Mouse (Mus musculus) testis, postnatal 14 days (tissue): ENCODE measurements at regions not wholly inside any gene's neighbourhood (a gene's known extent, or its start where the extent isn't known, plus 50 kb on each side); places are given as distances from the start of the nearest gene placed in this dataset.
"Not testable (repeated sequence)": the region's sequence is repeated elsewhere in the genome, so short reads cannot be mapped to it uniquely, and the experiment has no call there.

ENCODE experiments used
- DNase-seq: peaks from one replicate; pipeline ENCODE4 v3.0.0; 2021; ENCODE audit warnings: low spot score

DNA sequence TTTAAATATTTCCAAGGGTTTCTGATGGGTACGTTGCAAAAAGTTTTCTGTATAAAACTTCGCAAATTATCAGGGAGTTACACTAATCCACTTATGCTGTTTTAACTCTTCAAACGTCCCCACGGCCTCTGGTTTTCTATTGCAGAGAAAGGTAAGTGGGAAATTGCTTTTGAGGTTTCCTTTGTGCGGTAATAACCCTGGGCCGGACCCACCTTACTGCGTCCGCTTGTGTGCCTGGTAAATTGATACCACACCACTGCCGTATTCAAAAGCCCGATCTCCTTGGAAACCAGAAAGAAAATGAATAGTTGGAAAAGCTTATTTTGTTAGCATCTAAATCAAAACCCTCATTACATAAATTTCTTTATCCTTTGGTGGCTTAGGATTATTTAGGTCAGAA, 167.0 kb upstream of the Kit start:
- no peak for DNase-seq

DNA sequence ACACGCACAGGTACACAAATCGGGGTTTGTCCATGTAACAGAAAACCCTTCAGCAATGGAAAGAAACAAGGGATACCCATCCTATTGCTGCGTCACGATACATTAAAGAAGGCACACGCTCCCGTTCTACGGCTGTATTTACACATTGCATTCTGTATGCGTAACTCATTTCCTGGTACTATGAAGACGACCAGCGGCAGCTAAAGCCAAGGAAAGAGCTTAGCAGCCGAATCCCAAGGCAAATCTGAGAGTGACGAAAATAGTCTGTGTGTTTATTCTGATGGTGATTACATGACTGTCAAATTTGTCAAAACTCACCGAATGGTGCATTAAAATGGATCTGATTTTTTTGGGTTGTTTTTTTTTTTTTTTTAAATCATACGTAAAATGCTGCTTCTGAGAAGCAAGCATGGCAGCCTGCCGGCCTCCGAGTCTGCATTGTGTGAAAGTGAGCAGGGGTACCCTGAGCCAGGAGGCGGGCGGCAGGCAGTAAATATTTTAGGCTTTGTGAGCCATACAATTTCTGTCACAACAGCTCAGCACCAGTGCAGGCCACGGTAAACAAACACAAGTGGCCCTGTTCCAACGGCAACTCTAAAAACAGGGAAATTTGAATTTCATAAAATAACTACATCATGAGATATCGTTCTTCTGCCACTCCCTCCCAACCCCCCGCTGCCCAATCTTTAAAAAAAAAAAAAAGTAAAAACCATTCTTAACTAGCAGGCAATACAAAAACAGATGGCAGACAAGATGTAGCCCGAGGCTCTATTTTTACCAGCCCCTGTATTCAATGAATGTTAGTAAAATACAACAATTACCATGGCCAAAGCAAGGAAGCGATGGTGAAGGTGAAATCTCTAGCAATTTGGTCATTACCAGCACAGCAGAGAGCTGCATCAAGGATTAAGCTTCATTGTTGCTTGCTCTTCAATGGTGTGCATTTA, 164.2 kb upstream of the Kit start:
- no peak for DNase-seq

DNA sequence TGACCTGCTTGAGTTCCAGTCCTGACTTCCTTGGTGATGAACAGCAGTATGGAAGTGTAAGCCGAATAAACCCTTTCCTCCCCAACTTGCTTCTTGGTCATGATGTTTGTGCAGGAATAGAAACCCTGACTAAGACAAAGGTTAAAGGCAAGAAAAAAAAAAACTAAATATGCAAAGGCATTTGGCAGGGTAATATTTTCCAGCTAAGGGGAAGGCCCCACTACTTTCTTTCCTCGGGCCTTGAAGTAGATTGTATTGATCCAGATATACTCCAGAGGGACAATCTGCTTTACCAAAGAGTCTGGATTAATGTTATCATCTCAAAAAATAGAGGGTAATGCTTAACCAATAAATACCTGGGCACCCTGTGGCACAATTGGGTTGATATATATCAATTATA, 155.4 kb upstream of the Kit start:
- DNase-seq: not testable (repeated sequence)

DNA sequence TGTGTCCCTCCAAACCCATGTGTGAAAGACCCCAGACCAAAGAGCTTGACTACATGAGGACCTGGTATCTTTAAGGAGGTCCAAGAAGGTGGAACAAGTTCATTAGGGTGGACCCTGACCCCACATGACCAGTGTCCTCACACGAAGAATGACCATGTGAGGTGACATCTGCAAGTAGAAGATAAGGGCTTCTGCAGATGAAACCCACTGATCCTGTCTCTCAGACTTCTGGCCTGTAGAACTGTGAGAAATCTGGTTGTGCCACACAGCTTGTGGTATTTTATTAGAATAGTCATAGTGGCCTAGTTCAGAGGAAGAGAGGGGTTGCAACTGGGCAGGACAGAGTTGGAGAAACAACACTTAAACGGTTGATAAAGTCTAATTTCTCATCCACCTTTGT, 141.8 kb upstream of the Kit start:
- DNase-seq: no peak

DNA sequence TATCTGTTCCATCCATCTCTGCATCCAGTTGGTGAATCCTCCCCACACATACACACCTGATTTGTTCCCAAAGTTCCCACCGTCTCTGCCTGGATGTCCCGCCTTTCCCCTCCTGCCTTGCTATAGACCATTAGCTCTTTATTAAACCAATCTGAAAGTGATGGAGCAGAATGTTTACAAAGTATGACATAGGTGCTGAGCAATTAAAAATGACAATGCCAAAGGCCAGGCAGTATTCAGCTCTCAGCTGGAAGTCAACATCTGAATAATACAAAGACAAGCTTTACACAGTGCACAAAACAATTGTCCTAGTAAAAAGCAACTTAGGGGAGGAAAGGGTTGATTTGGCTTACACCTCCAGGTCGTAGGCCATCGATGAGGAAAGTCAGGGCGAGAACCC, 136.8 kb upstream of the Kit start:
- no peak for DNase-seq

DNA sequence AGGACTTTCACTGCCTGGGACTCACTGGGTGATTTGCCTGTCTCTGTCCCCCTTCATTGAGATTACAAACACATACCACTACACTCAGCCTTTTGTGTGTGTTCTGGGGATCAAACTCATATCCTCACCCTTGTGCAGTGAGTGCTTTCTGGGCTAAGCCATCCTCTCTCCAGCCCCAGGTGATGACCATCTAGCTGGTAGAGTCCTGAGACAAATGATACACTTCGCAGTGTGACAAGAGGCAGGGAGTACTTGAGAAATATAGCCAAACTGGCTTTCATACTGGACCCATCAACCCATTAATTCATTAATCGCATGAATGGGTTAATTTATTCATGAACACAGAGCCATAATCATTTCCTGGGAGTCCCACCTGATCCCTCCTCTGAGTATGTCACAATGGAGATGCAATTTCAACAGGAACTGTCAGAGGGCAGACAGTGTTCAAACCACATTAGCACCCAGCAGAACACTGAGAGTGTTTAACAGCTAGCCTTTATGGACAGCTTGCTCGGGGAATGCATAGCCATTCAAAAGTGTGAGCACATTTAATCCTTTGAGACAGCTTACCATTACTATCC, 130.6 kb upstream of the Kit start:
- no peak for DNase-seq

DNA sequence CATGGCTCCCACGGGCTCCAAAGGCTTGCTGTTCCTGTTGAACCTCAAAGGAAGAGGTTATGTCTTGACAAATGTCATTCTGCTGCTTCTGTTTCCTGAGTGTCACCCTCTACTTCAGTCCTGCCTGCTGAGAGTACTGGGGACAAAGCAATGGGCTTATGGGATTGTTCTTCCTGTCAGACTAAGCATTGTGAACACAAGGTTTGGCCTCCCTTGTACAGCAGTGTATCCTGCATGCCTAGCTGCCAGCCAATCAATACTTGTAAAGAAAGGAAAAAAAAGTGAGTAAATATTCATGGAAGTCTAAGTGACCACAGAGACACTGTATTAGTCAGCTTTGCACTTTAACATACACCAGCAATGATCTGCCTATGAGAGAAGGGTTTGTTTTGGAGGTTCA, 128.3 kb upstream of the Kit start:
- DNase-seq: no peak

DNA sequence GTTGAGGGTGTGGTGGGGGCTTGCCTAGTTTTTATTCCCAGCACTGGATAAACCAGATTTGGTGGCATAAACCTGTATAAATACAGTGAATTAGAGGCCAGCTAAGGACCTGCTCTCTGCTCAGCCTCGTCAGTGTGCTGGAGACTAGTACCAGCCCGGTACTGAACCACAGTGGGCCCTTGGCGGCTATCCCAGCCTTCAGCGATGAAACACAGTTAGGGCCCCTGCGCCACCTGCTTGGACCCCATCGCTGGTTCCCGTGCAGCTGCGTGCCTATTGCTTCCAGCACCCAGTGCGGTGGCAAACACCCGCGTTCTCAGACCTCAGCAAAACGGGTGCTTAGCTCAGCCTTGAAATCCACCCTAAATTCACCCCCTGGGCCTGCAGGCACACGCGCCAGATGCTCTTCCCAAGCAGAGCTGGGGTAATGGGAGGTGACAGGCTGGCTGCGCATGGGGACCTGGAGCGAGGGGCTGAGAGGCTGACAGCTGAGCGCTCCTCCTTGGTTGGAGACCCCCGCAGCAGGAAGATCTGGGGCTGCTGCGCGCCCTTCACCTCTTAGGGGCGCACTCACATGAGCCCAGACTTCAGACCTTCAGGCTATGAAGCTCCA, 124.7 kb upstream of the Kit start:
- DNase-seq: no peak

DNA sequence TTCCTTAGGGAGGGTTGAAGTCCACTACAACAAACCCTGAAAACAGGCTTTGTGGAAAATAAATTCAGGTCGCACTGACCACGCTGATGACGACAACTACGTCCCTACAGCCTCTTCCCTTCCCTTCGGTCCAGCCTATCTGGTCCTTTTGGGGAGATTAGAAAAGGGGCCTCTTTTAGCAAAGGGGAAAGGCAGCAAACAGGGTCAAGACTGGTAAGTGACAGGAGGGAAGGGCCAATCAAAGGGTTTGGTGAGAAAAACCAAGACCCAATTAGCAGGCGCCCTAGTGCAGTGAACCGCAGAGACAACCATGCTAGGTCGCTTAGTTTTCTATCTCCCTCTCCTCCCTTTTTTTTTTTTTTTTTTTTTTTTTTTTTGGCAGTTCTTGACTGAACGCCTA, 124.2 kb upstream of the Kit start:
- no peak for DNase-seq

DNA sequence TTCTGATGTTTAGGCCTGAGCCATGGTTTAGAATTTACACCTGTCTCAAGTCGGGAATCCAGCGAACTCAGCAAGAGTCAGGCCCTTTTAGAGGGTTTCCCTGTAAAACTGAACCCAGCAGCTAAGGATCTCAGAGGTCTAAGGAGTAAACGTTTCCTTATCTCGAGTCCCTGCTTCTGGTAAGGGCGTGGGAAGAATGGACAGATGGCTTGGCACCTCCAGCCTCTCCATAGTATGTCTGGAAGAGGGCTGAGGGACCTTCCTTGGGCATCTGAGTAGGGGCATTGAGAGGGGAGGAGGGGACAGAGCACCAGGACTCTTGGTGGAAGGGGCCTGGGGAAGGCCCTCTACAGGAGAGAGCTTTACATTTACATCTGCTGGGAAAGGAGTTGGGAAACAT, 123.6 kb upstream of the Kit start:
- no peak for DNase-seq

DNA sequence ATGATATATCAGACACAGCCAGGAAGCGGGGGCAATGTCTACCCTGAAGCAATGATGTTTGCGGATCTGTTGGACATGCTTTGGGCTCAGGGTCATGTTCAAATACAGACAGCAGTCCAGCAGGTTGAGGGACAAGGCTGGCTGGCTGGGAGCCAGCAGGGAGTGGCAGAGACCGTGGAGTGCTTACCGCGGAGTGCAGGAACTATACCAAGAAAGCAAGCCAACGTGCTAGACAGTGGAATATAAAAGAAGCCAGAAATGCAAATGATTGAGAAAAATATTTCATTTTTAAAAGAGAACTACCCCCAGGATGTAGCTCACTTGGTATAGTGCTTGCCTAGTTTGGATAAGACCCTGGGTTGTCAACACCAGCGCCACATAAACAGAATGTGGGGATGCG, 123.0 kb upstream of the Kit start:
- no peak for DNase-seq

DNA sequence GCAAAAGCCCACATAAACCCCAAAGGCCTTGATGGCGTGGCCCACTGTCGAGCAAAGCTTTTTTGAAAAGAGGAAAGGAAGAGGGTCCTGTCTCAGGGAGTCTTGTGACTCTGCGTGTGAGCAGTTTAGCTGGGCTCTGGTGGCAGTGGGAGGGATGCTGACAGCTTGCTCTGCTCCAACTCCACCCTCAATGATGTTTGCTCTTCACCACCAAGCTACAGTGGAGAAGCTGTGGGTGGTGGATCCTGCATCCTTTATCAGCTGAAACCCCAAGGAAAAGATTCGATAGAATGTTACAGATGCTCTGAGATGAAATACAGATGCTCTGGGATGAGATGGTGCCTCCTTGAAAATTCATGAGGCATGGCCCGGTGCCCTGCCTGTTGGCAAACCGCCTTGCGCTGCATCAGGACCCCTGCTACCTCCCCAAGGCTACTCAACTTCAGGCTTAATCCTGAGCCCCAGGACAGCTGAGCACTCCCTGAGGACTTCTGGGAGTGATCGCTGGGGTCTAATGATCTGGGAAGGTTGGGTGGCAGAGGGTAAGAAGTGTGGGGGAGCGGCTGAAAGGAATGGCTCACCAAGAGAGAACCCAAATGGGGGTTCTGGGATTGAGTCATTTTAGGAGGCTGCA, 120.8 kb upstream of the Kit start:
- no peak for DNase-seq

DNA sequence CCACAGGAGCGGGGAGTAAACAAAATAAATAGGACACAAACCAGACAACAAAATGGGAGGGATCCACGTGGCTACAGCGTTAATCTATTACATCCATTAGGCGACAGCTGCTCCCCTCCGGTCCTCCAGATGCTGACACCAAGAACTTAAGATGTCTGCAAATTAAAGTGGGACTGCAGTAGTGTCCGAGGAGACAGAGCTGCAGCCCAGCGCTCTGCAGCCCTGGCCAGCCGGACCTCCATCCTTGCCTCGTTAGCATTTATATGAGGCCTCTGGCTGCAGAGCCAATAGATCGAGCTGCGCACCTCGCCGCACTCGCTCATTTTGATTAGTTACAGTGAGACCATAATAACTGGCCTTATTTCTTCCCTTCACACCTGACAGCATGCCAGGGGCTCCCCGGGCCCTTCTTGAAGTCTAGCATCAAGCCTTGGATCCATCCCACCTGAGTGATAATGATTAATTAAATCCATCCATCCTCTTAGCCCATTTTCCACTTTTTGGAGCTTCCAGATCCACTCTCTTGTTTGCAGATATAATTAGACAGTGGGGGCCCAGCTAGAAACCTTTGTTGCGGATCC, 119.7 kb upstream of the Kit start:
- DNase-seq: no peak

DNA sequence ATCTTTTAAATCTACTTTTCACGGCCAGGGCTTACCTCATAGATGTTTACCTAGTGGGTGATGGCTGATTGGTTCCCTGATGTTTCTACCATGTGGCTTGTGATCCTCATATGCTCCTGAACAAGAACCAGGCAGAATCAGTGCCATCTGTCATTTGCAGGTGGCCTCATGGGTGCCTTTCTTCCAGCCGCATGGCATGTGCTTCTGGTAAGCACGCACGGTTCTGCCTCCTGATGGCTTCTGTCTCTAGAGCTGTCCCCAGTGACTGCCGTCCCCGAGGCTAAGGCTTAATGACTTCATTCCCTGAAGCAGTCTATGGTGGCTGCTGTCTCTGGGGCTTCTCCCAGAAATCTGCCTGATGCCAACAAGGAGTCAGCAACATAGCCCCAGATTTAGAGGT, 117.3 kb upstream of the Kit start:
- no peak for DNase-seq

DNA sequence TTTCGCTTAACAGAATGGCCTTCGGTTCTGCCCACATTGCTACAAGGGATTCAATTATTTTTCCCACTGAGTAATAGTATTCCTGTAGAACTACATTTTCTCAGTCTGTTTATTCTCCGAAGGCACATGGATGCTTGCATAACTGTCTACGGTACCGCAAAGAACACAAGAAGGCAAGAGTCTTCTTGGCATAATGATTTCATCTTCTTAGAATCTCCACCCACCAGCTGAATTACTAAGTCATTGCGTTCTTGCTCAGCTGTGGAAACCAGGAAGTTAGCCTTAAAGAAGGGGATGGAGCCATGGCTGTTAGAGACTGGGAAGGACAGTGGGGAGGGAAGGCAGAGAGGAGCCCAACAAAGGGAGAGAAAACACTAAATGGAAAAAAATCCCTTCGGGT, 116.4 kb upstream of the Kit start:
- DNase-seq: no peak

DNA sequence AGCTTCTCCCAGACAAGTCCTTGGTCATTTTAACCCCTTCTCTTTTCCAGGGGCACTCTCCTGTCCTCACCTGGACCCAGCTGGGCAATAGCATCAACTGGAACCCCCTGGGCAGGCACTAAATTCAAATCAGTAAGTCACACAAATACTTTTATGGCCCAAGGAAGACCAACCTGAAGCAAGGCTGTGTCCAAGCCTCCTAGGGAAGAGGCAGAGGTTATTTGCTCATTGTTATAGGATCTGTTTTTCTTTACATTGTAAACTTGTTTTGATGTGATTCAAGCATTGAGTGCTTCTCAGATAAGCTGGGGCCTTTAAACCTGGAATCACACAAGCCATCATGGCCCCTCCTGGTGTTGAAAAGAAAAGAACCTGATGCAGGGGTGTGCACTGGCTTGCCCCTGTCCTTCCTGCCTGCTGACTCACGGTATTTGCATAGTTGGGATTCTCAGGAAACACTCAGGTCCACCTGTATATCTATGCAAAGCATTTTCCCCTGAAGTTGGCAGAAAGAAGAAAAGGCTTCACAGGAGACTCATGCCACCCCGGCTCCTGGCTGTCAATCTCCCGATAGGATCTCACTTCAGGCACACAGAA, 114.9 kb upstream of the Kit start:
- no peak for DNase-seq

DNA sequence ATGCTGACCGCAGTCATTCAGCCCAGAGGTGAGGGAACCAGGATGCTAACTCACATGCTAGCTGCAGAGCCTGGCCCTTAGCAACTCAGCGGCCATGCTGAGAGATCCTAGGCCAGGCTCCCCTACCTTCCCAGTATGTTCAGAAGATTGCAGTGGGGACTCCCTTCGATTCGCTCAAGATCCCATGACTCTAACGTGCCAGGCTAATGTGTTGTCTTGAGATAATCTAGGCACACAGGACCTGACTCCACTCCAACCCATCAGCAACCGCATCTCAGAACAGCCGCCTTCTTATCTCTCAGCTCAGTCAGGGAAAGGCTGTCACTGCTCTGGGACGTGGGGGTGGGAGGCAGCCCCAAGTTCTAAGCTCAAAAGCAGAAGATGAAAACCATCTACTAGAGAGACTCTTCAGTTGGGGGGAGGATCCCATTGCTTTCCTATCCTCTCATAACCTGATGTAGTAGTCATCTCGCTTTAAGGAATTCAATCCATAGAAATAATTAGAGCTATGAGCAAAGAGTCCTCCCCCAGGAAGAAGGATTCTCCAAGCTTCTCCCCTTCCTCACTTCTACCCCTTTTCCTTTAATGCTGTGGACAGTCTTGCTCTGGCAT, 114.2 kb upstream of the Kit start:
- DNase-seq: no peak

DNA sequence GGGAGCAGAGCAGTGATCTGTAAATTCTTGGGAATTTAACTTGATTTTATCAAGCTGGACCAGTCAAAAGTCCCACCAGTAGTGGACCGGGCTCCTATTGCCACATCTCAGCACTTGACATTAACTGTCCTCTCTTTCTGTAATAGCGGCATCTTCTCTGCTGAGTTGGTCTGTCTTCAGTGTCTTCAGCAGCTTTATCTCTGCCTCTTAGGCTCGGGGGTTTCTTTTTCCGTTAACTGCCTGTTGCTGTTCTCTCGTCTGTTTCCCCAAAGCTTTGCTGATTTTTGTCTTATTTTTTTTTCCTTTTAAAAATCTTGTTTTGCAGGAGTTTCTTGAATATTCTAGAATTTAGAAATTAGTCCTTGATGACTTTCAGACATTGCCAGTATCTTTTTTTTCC, 113.3 kb upstream of the Kit start:
- DNase-seq: no peak

DNA sequence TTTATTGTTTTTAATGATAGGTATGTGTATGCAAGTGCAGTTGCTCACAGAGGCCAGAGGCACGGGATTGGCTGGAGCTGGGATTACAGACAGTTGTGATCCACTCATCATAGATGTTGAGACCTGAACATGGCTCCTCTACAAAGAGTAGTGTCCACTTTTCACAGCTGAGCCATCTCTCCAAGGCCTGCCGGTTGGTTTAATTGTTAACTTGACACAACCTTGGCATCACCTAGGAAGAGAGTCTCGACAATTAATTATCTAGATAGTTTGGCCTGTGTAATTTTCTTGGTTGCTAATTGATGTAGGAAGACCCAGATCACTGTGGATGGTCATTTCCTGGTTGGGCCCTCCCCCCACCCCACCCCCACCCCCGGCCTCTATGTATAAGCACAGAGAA, 111.1 kb upstream of the Kit start:
- no peak for DNase-seq

DNA sequence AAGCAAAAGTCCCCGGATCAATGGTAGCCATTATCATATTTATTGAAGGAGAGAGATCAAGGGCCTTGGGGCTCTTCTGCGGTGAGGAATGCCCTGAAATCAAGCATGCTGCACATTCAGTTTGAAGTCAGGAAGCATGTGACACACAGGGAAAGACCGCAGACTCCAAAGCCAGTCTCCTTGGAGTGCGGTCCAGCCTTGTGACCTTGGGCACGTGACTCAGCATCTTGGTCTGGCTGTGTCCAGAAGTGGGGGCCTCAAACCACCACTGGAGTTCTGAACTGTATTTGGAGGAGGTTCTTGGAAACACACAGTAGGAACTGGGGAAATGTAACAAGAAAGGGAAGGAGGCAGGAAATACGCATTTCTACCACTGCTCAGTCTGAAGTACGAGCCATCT, 109.0 kb upstream of the Kit start:
- DNase-seq: no peak

DNA sequence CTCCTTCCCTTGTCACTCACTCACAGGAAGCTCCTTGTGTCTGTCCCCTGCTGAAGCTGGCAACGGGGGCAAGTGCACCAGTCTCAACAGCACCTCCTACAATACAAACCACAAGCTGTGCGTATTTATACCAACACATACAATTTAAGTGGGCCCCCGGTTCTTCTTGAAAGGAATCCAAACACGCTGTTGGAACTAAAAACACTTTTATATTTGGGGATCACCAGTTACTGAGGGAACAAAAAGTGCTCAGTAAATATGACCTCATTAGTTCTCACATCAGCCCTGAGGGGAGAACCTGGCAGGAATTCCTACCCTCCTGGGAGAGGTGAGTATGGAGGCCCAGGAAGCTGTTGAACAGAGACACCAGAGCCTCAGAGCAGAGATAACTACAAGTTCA, 107.8 kb upstream of the Kit start:
- DNase-seq: no peak

DNA sequence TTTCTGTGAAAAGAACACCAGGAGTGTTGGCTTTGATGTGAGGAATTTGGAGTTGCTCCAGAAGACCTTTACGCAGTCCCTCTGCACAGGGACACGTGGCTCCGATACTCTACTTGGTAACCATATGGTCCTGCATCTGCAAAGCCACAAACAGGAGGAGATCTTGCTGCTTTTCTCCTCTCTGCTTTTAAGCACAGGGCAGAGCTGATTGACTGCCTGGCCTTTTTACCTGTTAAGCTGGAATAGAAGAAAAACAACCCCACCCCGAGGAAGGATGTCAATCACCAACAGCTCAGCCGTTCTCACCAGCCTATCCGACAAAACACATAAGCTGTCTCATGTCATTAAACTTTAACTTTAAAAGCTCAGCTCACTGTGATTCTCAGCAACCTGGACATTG, 106.8 kb upstream of the Kit start:
- DNase-seq: no peak
